ENCODE assay signal across 8 mouse cellular contexts in genomic region chr11:60076790-60077189, GRCm38 (mm10). TPM values are rescaled to one million over a fixed set of nuclear protein-coding genes. Genes with fewer than 3 reads are reported as not detected.
DNase-seq lines count a peak whose midpoint lies in the region; ATAC-seq lines count a peak whose summit lies in the region.

No protein-coding gene starts in this region.

- ATAC-seq in CD4-positive, CD25-positive, alpha-beta regulatory T cell, adult 4 months, result peak; percentile 57
- peak; percentile 63; the same call in 1 of the 2 replicates for ATAC-seq in erythroblast, adult 5-6 weeks (replicated peaks; ENCODE audit: low FRiP score, poor library complexity, severe bottlenecking)

- peak; percentile 82 for DNase-seq in gastrocnemius, adult 18-20 months (ENCODE audit: low spot score)
- DNase-seq in gastrocnemius, postnatal 25 days, result no peak
- peak; percentile 89 for DNase-seq in brain, adult 2 months (ENCODE audit: low read depth, low spot score)
- DNase-seq in kidney, postnatal 14 days, result peak; percentile 82
- DNase-seq in lung, adult 18-20 months, result peak; percentile 54 to 72
- peak; percentile 55 for DNase-seq in right cerebral cortex, postnatal 25 days

RNA-seq across cellular contexts. Expression of gene Rai1, which starts 28.0 kb away (rescaled TPM):
- total RNA-seq in gastrocnemius, adult 18-20 months (2021), result 10 to 100 TPM; 16.6 to 17.3 TPM
- 10 to 100 TPM; 17.3 to 21.6 TPM for total RNA-seq in gastrocnemius, postnatal 25 days (2021)
- polyA plus RNA-seq in CD4-positive, CD25-positive, alpha-beta regulatory T cell, adult 4 months (2017; shearing (Covaris generic)), result 1 to 10 TPM; 8.4 to 8.9 TPM
- total RNA-seq in erythroblast, adult 5-6 weeks (2015; ENCODE audit: low replicate concordance), result 4.0 and 6.3 TPM in 2 replicates
- total RNA-seq in erythroblast, adult 5-6 weeks (2017; ENCODE audit: low replicate concordance), result 1.3 and 1.5 TPM in 2 replicates

RNA-seq across cellular contexts. Expression of gene Pemt, which starts 30.5 kb away (rescaled TPM):
- total RNA-seq in gastrocnemius, adult 18-20 months (2021), result 1 to 10 TPM; 2.7 to 4.6 TPM
- total RNA-seq in gastrocnemius, postnatal 25 days (2021), result 1 to 10 TPM; 2.6 to 3.7 TPM
- 1 to 10 TPM in 1 of 2 experiments, under 1 TPM in 1; 0.79 to 2.2 TPM for polyA plus RNA-seq in CD4-positive, CD25-positive, alpha-beta regulatory T cell, adult 4 months (2017; shearing (Covaris generic))
- 3.8 and 6.7 TPM in 2 replicates for total RNA-seq in erythroblast, adult 5-6 weeks (2015; ENCODE audit: low replicate concordance)
- 0.98 and 6.6 TPM in 2 replicates for total RNA-seq in erythroblast, adult 5-6 weeks (2017; ENCODE audit: low replicate concordance)
